Mouse (Mus musculus) C2C12 (cell line): ENCODE measurements around the gene Fxyd7.

Source experiments
- CEBPB ChIP-seq: IDR thresholded peaks from one replicate; pipeline ENCODE4 v1.6.1; 2011; ENCODE audit warnings: low read depth, mild to moderate bottlenecking, control low read depth, moderate library complexity
- CTCF ChIP-seq: IDR thresholded peaks from one replicate; pipeline ENCODE4 v1.5.1; 2011; ENCODE audit not compliant: control insufficient read depth, insufficient read depth, insufficient read length
- MAX ChIP-seq: IDR thresholded peaks from one replicate; pipeline ENCODE4 v1.6.1; 2011; ENCODE audit warnings: mild to moderate bottlenecking, control low read depth
- MYOD1 ChIP-seq: IDR thresholded peaks from one replicate; pipeline ENCODE4 v1.6.1; 2011; ENCODE audit warnings: low read depth; ENCODE audit not compliant: control insufficient read depth, insufficient read length
- MYOG ChIP-seq: IDR thresholded peaks from one replicate; pipeline ENCODE4 v1.6.1; 2011; ENCODE audit not compliant: control insufficient read depth, insufficient read length; ENCODE audit errors: extremely low read depth
- USF1 ChIP-seq: IDR thresholded peaks from one replicate; pipeline ENCODE4 v1.6.1; 2011; ENCODE audit warnings: low read depth, mild to moderate bottlenecking, control low read depth, moderate library complexity

GRCm38 (mm10) chr7:31069491-31069890, 18.2 kb upstream of the Fxyd7 start:
- TF ChIP-seq CTCF (no peak), MAX (no peak), USF1 (no peak), MYOD1 (no peak), MYOG (no peak), CEBPB (no peak)
